Mouse (Mus musculus) midbrain, postnatal 0 days (tissue): ENCODE measurements at regions not wholly inside any gene's neighbourhood (a gene's known extent, or its start where the extent isn't known, plus 50 kb on each side); places are given as distances from the start of the nearest gene placed in this dataset.
A peak's percentile ranks its signal among the peaks of the same experiment; 100 is the strongest.

Experiments
- ATAC-seq: fragments of 200-750 bp; cut with Nextera tagmentation; 2 replicates; pipeline ENCODE4 v1.8.0; 2017; ENCODE audit warnings: moderate number of reproducible peaks, mild to moderate bottlenecking, moderate TSS enrichment, moderate library complexity; ENCODE audit not compliant: low FRiP score
- DNase-seq: peaks from one replicate; pipeline ENCODE4 v3.0.0-alpha.2; 2015; ENCODE audit warnings: low spot score
- H3K27ac ChIP-seq: fragments of 300-500 bp; sonication (generic); 2 replicates; pipeline ENCODE4 v1.5.1; 2014; ENCODE audit warnings: low read depth, mild to moderate bottlenecking, low read length, mixed read lengths
- H3K27me3 ChIP-seq: fragments of 300-500 bp; sonication (generic); 2 replicates; pipeline ENCODE4 v1.6.1; 2014; ENCODE audit warnings: low read length, control low read depth, mixed read lengths; ENCODE audit not compliant: insufficient read depth
- H3K36me3 ChIP-seq: fragments of 300-500 bp; sonication (generic); 2 replicates; pipeline ENCODE4 v1.6.1; 2014; ENCODE audit warnings: low read length, control low read depth, mixed read lengths; ENCODE audit not compliant: insufficient read depth
- H3K4me1 ChIP-seq: fragments of 300-500 bp; sonication (generic); 2 replicates; pipeline ENCODE4 v1.6.1; 2014; ENCODE audit warnings: mild to moderate bottlenecking, control low read depth, antibody characterized with exemption, low read length, mixed read lengths; ENCODE audit not compliant: insufficient read depth
- H3K4me2 ChIP-seq: fragments of 300-500 bp; sonication (generic); 2 replicates; pipeline ENCODE4 v1.6.1; 2014; ENCODE audit warnings: low read depth, mild to moderate bottlenecking, low read length, mixed read lengths; ENCODE audit not compliant: poor library complexity, severe bottlenecking
- H3K4me3 ChIP-seq: fragments of 300-500 bp; sonication (generic); 2 replicates; pipeline ENCODE4 v1.5.1; 2014; ENCODE audit warnings: low read depth, mild to moderate bottlenecking, low read length, moderate library complexity
- H3K9ac ChIP-seq: fragments of 300-500 bp; sonication (generic); replicated peaks from 2 replicates; pipeline ENCODE4 v1.6.1; 2014; ENCODE audit warnings: mild to moderate bottlenecking, low read length, moderate library complexity, mixed read lengths; ENCODE audit not compliant: poor library complexity, severe bottlenecking
- H3K9me3 ChIP-seq: fragments of 300-500 bp; sonication (generic); 2 replicates; pipeline ENCODE4 v1.6.1; 2016; ENCODE audit warnings: low read length, control low read depth
- CTCF ChIP-seq: IDR thresholded peaks from 2 replicates; pipeline ENCODE4 v1.5.1; 2016; ENCODE audit warnings: antibody characterized with exemption, mild to moderate bottlenecking
- WGBS: fragments of 180-500 bp; shearing (Covaris S2); extraction: QIAGEN DNeasy Blood & Tissue Kit; methylation state at CpG from one replicate; pipeline ENCODE4 v1.1.7; 2014; 5-methylcytosine and 5-hydroxymethylcytosine counted together

GRCm38 (mm10) chr9:6668001-6668969 lies 398.6 kb upstream of the Ddi1 start:
- Histone ChIP-seq H3K27ac (no peak overlapping the region), H3K4me3 (no peak overlapping the region), H3K9ac (no peak overlapping the region), H3K4me2 (peak overlapping the region; percentile 18; the same call in 1 of the 2 replicates), H3K9me3 (no peaks in the 10 kb centered on the region), H3K27me3 (no peaks in the 10 kb centered on the region), H3K36me3 (no peaks in the 10 kb centered on the region), H3K4me1 (no peaks in the 10 kb centered on the region)
- 44% methylated on average over 14 of the region's 14 CpGs for WGBS
- TF ChIP-seq CTCF: peak; percentile 94
- peak; percentile 84 for ATAC-seq
- peak; percentile 89 for DNase-seq

DNA sequence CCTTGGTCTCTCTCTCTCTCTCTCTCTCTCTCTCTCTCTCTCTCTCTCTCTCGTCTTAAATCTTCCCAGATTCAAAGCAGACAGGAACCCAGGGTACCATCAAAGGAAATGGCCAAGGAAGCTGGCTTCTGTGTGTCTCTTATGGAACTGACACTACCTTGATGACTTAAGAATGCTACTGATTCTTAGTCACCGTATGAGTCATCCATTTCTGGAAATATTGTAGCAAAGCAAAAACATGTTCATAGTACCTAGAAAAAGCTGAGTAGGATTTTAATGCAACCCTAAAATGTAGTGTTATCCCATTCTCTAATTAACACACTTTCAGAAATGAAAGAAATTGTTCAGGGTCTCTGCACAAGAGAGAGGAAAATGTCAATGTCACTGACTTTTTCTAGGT lies 396.0 kb upstream of the Ddi1 start:
- Histone ChIP-seq H3K27me3 (no peaks in the 10 kb centered on the region), H3K27ac (no peak overlapping the region), H3K4me3 (no peak overlapping the region), H3K4me1 (no peaks in the 10 kb centered on the region), H3K36me3 (no peaks in the 10 kb centered on the region), H3K9me3 (no peaks in the 10 kb centered on the region), H3K4me2 (no peak overlapping the region), H3K9ac (no peak overlapping the region)
- TF ChIP-seq CTCF: no peak
- DNase-seq: no peak
- 75% methylated on average over 2 of the region's 2 CpGs for WGBS
- ATAC-seq: no peak

GRCm38 (mm10) chr9:6652267-6652994 lies 382.8 kb upstream of the Ddi1 start:
- Histone ChIP-seq H3K4me3 (no peak overlapping the region), H3K4me1 (no peaks in the 10 kb centered on the region), H3K27me3 (no peaks in the 10 kb centered on the region), H3K36me3 (no peaks in the 10 kb centered on the region), H3K9ac (no peak overlapping the region), H3K4me2 (no peak overlapping the region), H3K9me3 (no peaks in the 10 kb centered on the region), H3K27ac (no peak overlapping the region)
- ATAC-seq (no peak), DNase-seq (no peak)
- no peak for TF ChIP-seq CTCF
- WGBS: 81% methylated on average over 4 of the region's 4 CpGs

DNA sequence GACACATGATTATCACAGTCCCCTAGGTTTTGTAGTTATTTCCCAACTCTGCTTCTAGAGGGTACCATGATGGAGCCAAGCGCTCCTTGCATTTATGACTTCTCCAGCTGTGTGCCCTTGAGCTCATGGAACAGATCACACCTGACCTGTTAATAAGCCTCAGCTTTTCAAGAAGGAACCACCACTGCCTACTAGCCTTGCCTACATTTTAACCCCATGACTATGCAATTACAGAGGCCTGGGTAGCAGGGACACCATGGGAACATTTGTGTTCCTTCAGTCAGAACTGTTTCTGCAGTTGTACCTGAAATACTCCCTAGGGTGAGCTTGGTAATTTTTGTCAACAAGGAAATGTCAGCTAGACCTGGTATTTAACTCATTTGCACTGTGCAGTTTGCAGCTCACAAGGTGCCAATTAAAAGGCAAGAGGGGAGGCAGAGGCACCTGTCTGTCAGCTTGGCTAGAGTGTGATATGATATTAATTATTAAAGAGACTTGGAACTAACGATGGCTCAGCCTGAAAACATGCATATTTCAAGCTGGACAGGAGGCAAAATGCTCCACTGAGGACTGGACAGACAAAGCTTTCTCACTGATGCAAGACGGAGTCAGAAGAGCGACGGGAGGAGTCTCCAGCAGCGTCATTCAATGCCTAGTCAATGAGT lies 382.1 kb upstream of the Ddi1 start:
- H3K9ac ChIP-seq: no peak overlapping the region
- no peak overlapping the region for H3K4me3 ChIP-seq
- 70% methylated on average over 6 of the region's 6 CpGs for WGBS
- TF ChIP-seq CTCF: no peak
- H3K9me3 ChIP-seq: no peaks in the 10 kb centered on the region
- no peaks in the 10 kb centered on the region for H3K27me3 ChIP-seq
- H3K27ac ChIP-seq: no peak overlapping the region
- no peaks in the 10 kb centered on the region for H3K36me3 ChIP-seq
- ATAC-seq (no peak), DNase-seq (no peak)
- H3K4me1 ChIP-seq: no peaks in the 10 kb centered on the region
- H3K4me2 ChIP-seq: no peak overlapping the region

GRCm38 (mm10) chr9:6645796-6646309 lies 376.2 kb upstream of the Ddi1 start:
- Histone ChIP-seq H3K9me3 (no peaks in the 10 kb centered on the region), H3K4me3 (no peak overlapping the region), H3K4me1 (no peaks in the 10 kb centered on the region), H3K27me3 (no peaks in the 10 kb centered on the region), H3K36me3 (no peaks in the 10 kb centered on the region), H3K27ac (no peak overlapping the region), H3K4me2 (no peak overlapping the region), H3K9ac (no peak overlapping the region)
- 85% methylated on average over 3 of the region's 3 CpGs for WGBS
- TF ChIP-seq CTCF: no peak
- DNase-seq: no peak
- no peak for ATAC-seq
